Mouse (Mus musculus): ENCODE data around the gene Lpp.
A peak's percentile ranks its signal among the peaks of the same experiment; 100 is the strongest.

Lpp gene

GRCm38 (mm10) chr16:24392651-24393555 lies at the start of gene Lpp:
Gene Lpp, plus strand, starts transcription at chr16:24393507.
- DNase-seq = peak; percentile 82

- peak; percentile 37 for DNase-seq
Observed at GRCm38 (mm10) chr16:24347582-24348411, 45.5 kb upstream of the Lpp start.

- DNase-seq = no peak
Observed at GRCm38 (mm10) chr16:24350306-24350705, 43.0 kb upstream of the Lpp start.

GRCm38 (mm10) chr16:24350751-24351150 lies 42.6 kb upstream of the Lpp start:
- DNase-seq = no peak

GRCm38 (mm10) chr16:24351811-24352210 lies 41.5 kb upstream of the Lpp start:
- DNase-seq = no peak

GRCm38 (mm10) chr16:24353816-24354215 lies 39.5 kb upstream of the Lpp start:
- DNase-seq = no peak

GRCm38 (mm10) chr16:24361667-24362066 lies 31.6 kb upstream of the Lpp start:
- no peak for DNase-seq

GRCm38 (mm10) chr16:24364030-24364687 lies 29.1 kb upstream of the Lpp start:
- peak; percentile 68 for DNase-seq

GRCm38 (mm10) chr16:24365900-24366299 lies 27.4 kb upstream of the Lpp start:
- DNase-seq = no peak

- no peak for DNase-seq
Observed at GRCm38 (mm10) chr16:24367071-24367470, 26.2 kb upstream of the Lpp start.

GRCm38 (mm10) chr16:24367506-24367905 lies 25.8 kb upstream of the Lpp start:
- DNase-seq = no peak

- DNase-seq = no peak
Observed at GRCm38 (mm10) chr16:24376478-24376877, 16.8 kb upstream of the Lpp start.

GRCm38 (mm10) chr16:24390596-24390995 lies 2.7 kb upstream of the Lpp start:
- no peak for DNase-seq

- no peak for DNase-seq
Observed at GRCm38 (mm10) chr16:24391111-24391510, 2.2 kb upstream of the Lpp start.

GRCm38 (mm10) chr16:24391901-24392300 lies 1.4 kb upstream of the Lpp start:
- DNase-seq = no peak

- DNase-seq = peak; percentile 65
Observed at GRCm38 (mm10) chr16:24393556-24394210, 376 bp downstream of the Lpp start.

GRCm38 (mm10) chr16:24394211-24394991 lies 1.1 kb downstream of the Lpp start:
- DNase-seq = no peak

GRCm38 (mm10) chr16:24395100-24395499 lies 1.8 kb downstream of the Lpp start:
- DNase-seq = no peak

- DNase-seq = no peak
Observed at GRCm38 (mm10) chr16:24396504-24396903, 3.2 kb downstream of the Lpp start.

GRCm38 (mm10) chr16:24398476-24398875 lies 5.2 kb downstream of the Lpp start:
- DNase-seq = no peak

GRCm38 (mm10) chr16:24398893-24399292 lies 5.6 kb downstream of the Lpp start:
- no peak for DNase-seq

GRCm38 (mm10) chr16:24399524-24399923 lies 6.2 kb downstream of the Lpp start:
- peak; percentile 67 for DNase-seq

All from lung, postnatal 36 days (tissue).